Mouse (Mus musculus) olfactory bulb, adult 2 months (tissue): Measurements from ENCODE around the gene Atf2. TPM values are rescaled to one million over a fixed set of nuclear protein-coding genes. Genes with fewer than 3 reads are reported as not detected.

ENCODE experiments used
- H3K27ac ChIP-seq: fragments of 200-500 bp; 2 replicates; pipeline ENCODE4 v1.5.1; 2012; ENCODE audit warnings: low read depth, low read length; ENCODE audit not compliant: insufficient read depth
- H3K4me1 ChIP-seq: fragments of 200-500 bp; 2 replicates; pipeline ENCODE4 v1.6.1; 2012; ENCODE audit warnings: low read length; ENCODE audit not compliant: control insufficient read depth, insufficient read depth
- H3K4me3 ChIP-seq: fragments of 200-500 bp; 2 replicates; pipeline ENCODE4 v1.5.1; 2012; ENCODE audit warnings: mild to moderate bottlenecking, low read depth, low read length, moderate library complexity; ENCODE audit not compliant: insufficient read depth
- CTCF ChIP-seq: fragments of 200-500 bp; IDR thresholded peaks from 2 replicates; pipeline ENCODE4 v1.5.1; 2012; ENCODE audit warnings: low read depth, mild to moderate bottlenecking, low read length, moderate library complexity; ENCODE audit not compliant: insufficient read depth
- POLR2A ChIP-seq: fragments of 200-500 bp; IDR thresholded peaks from 2 replicates; pipeline ENCODE4 v1.6.1; 2012; ENCODE audit warnings: mild to moderate bottlenecking, low read depth, low read length, moderate library complexity; ENCODE audit not compliant: insufficient read depth
- WGBS: fragments of 180-500 bp; shearing (Covaris S2); methylation state at CpG from one replicate; pipeline ENCODE4 v1.1.7; 2018; 5-methylcytosine and 5-hydroxymethylcytosine counted together
- polyA plus RNA-seq: library from polyadenylated mRNA; stranded (reverse); fragments of >200 nt; gene quantifications from 2 replicates; pipeline ENCODE4 v1.2.4, GENCODE M21; 2012; ENCODE audit warnings: low replicate concordance; ENCODE audit not compliant: missing spikeins, insufficient read depth, insufficient read length

Gene Atf2
- polyA plus RNA-seq, 1 experiment = 176 TPM

- H3K4me1 ChIP-seq = no peaks in the 10 kb centered on the region
- no peak for TF ChIP-seq POLR2A
- TF ChIP-seq CTCF = no peak
- no peak overlapping the region for H3K27ac ChIP-seq
- no peak overlapping the region for H3K4me3 ChIP-seq
- WGBS = 91% methylated on average over 4 of the region's 4 CpGs
Observed at GRCm38 (mm10) chr2:73768669-73769068, 123.8 kb downstream of the Atf2 start.

Other genes with a start within 250 kb of the Atf2 start
- gene Chn1, start 117.3 kb downstream of the Atf2 start, polyA plus RNA-seq = not detected in 2 replicates
- not detected in 2 replicates for gene Atp5g3, start 18.7 kb upstream of the Atf2 start, polyA plus RNA-seq